Mouse (Mus musculus): Measurements from ENCODE around the gene Depp1. TPM values are rescaled to one million over a fixed set of nuclear protein-coding genes. Genes with fewer than 3 reads are reported as not detected.

Gene Depp1
- polyA plus RNA-seq, 1 experiment from 2014 or later = 11.1 TPM

DNA sequence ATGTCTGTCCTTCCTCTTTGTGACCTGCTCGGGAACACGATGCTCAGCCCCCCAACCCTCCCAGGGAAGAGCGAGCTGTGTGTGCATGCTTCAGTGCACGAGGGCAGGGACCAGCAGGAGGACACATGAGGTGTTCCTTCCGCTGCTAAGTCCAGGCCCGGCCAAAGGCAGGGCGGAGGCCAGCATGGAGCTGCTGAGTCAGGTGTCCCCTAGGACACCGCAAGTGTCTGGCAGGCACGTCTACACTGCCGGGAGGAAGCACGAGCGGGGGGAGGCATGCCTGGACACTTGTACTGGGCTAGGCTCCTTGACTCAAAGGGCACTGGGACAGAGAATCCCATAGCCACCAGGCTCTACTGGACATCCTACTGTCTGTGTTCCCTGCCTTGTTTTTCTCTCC, 2.6 kb upstream of the Depp1 start:
- ChIA-PET CTCF (interaction anchor here (1.7 kb wide), 1 partner anchor 16 kb away, joined by 4 read pairs; no protein-coding TSS in a partner anchor), POLR2A (no interaction called here)
- H3K27me3 ChIP-seq = no peaks in the 10 kb centered on the region
- no peak for ATAC-seq
- DNase-seq (ENCODE audit: low read depth, low spot score) = no peak
- TF ChIP-seq CTCF (IDR thresholded peaks at IDR 0.05) = no peak
- in situ Hi-C loops (cut with MboI; ENCODE audit: low pct_unique_long_range_greater_than_20kb) = no loop called here

- in situ Hi-C loops (cut with MboI; ENCODE audit: low pct_unique_long_range_greater_than_20kb) = loop anchor here (5.0 kb wide), 4 partner anchors 47 to 1177 kb away; no protein-coding TSS in a partner anchor
- POLR2A ChIA-PET = no interaction called here
- CTCF ChIA-PET = interaction anchor here (1.9 kb wide), 1 partner anchor 31 kb away, joined by 4 read pairs; no protein-coding TSS in a partner anchor
- no peaks in the 10 kb centered on the region for H3K27me3 ChIP-seq
- ATAC-seq (no peak), DNase-seq (ENCODE audit: low read depth, low spot score) (no peak)
- TF ChIP-seq CTCF (IDR thresholded peaks at IDR 0.05) = no peak
These were observed 598 bp upstream of the Depp1 start for GRCm38 (mm10) chr6:116649811-116650210.

DNA sequence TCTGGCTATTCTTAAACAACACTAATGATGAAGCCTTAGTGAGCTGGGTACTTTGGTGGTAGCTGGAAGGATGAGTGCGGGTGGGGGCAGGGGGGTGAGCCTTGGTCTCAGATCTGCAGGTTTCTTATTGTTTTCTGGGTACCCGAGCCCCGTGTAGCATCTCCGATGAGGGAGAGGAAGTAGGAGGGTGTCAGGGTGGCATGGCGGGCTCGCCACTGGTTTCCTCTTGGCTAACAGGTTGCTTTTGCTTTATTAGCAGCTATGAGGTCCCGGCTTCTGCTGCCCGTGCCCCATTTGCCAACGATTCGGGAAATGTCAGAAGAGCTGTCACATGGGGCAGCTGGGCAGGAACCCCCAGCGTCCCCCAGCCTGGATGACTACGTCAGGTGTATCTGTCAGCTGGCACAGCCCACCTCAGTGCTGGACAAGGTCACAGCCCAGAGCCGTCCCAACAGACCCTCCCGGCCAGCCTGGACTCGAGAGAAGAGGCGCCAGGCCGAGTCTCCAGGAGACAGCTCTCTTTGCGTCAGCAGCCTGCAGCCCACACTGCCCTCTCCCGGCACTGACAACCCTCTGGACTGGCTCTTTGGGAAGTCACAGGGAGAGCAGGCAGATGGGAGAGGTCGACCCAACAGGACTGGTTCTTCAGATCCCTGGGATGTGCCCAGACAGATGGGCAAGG, 1.2 kb downstream of the Depp1 start:
- DNase-seq (ENCODE audit: low read depth, low spot score) (no peak), ATAC-seq (no peak)
- in situ Hi-C loops (cut with MboI; ENCODE audit: low pct_unique_long_range_greater_than_20kb) = loop anchor here (5.0 kb wide), 4 partner anchors 46 to 1176 kb away; no protein-coding TSS in a partner anchor
- POLR2A ChIA-PET = interaction anchor here (1.5 kb wide), 1 partner anchor 45 kb away, joined by 4 read pairs; no protein-coding TSS in a partner anchor
- no peaks in the 10 kb centered on the region for H3K27me3 ChIP-seq
- no peak for TF ChIP-seq CTCF (IDR thresholded peaks at IDR 0.05)
- CTCF ChIA-PET = interaction anchor here (1.3 to 6.0 kb wide), 3 partner anchors 11 to 45 kb away, joined by 4 to 62 read pairs (median 13); no protein-coding TSS in a partner anchor

DNA sequence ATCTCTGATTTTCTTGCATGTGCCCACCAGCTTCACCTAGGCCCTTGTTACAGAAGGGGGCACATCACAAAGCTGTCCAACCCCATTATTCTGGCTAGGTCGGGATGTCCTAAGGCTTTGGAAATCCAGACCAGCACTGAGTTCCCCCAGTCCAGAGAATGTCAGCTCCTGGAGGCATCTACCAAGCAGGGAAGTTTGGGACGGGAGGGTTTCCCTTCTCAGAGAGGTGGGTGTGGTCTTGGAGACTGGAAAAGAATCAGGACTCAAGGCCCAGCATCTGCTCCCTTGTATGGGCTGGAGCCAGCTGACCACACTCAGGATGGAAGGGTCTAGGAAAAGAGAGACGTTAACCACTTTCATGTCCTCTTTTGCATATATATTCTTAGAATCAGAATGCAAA, 2.8 kb downstream of the Depp1 start:
- ATAC-seq (no peak), DNase-seq (ENCODE audit: low read depth, low spot score) (no peak)
- TF ChIP-seq CTCF (IDR thresholded peaks at IDR 0.05) = no peak
- in situ Hi-C loops (cut with MboI; ENCODE audit: low pct_unique_long_range_greater_than_20kb) = loop anchor here (5.0 kb wide), 4 partner anchors 44 to 1174 kb away; no protein-coding TSS in a partner anchor
- CTCF ChIA-PET = interaction anchor here (0.9 to 6.0 kb wide), 6 partner anchors 14 to 1175 kb away, joined by 3 to 62 read pairs (median 3); no protein-coding TSS in a partner anchor
- POLR2A ChIA-PET = no interaction called here
- no peaks in the 10 kb centered on the region for H3K27me3 ChIP-seq

- ATAC-seq (no peak), DNase-seq (ENCODE audit: low read depth, low spot score) (no peak)
- TF ChIP-seq CTCF (IDR thresholded peaks at IDR 0.05) = no peak
- CTCF ChIA-PET = interaction anchor here (0.7 to 6.0 kb wide), 13 partner anchors 8 to 1175 kb away, joined by 3 to 62 read pairs (median 3); no protein-coding TSS in a partner anchor
- POLR2A ChIA-PET = no interaction called here
- in situ Hi-C loops (cut with MboI; ENCODE audit: low pct_unique_long_range_greater_than_20kb) = loop anchor here (5.0 kb wide), 4 partner anchors 43 to 1173 kb away; no protein-coding TSS in a partner anchor
- H3K27me3 ChIP-seq = no peaks in the 10 kb centered on the region
These were observed 3.5 kb downstream of the Depp1 start for GRCm38 (mm10) chr6:116653684-116654454.

- no peak for ATAC-seq
- DNase-seq (ENCODE audit: low read depth, low spot score) = no peak
- in situ Hi-C loops (cut with MboI; ENCODE audit: low pct_unique_long_range_greater_than_20kb) = no loop called here
- POLR2A ChIA-PET = no interaction called here
- CTCF ChIA-PET = interaction anchor here (1.3 kb wide), 1 partner anchor 10 kb away, joined by 3 read pairs; no protein-coding TSS in a partner anchor
- H3K27me3 ChIP-seq = no peaks in the 10 kb centered on the region
- TF ChIP-seq CTCF (IDR thresholded peaks at IDR 0.05) = no peak
These were observed 13.0 kb downstream of the Depp1 start for GRCm38 (mm10) chr6:116663364-116663763.

GRCm38 (mm10) chr6:116664031-116664430, 13.6 kb downstream of the Depp1 start:
- ChIA-PET CTCF (interaction anchor here (1.0 kb wide), 1 partner anchor 29 kb away, joined by 3 read pairs; no protein-coding TSS in a partner anchor), POLR2A (no interaction called here)
- in situ Hi-C loops (cut with MboI; ENCODE audit: low pct_unique_long_range_greater_than_20kb) = no loop called here
- DNase-seq (ENCODE audit: low read depth, low spot score) (no peak), ATAC-seq (no peak)
- H3K27me3 ChIP-seq = no peaks in the 10 kb centered on the region
- no peak for TF ChIP-seq CTCF (IDR thresholded peaks at IDR 0.05)

DNA sequence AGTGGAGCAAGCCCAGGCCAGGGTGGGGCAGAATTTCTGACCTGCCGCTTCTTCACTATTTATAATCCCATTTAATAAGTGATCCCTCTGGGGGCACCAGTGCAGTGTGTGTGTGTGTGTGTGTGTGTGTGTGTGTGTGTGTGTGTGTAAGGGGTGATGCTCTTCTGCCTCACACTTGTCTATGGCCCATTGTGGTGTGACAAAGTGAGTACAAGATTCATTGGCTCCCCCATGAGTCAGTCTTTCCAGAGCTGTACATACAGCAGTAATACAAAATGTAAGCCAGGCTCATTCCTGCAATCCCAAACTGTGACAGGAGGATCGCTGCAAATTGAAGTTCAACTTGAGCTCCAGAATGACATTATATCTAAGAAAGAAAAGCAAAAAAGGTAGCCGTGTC, 14.4 kb downstream of the Depp1 start:
- POLR2A ChIA-PET = no interaction called here
- in situ Hi-C loops (cut with MboI; ENCODE audit: low pct_unique_long_range_greater_than_20kb) = no loop called here
- no peak for DNase-seq (ENCODE audit: low read depth, low spot score)
- H3K27me3 ChIP-seq = no peaks in the 10 kb centered on the region
- ATAC-seq = no peak
- CTCF ChIA-PET = interaction anchor here (1.0 kb wide), 1 partner anchor 28 kb away, joined by 3 read pairs; no protein-coding TSS in a partner anchor
- no peak for TF ChIP-seq CTCF (IDR thresholded peaks at IDR 0.05)

- CTCF ChIA-PET = interaction anchor here (1.3 kb wide), 1 partner anchor 15 kb away, joined by 3 read pairs; no protein-coding TSS in a partner anchor
- in situ Hi-C loops (cut with MboI; ENCODE audit: low pct_unique_long_range_greater_than_20kb) = no loop called here
- ATAC-seq = no peak
- no peak for TF ChIP-seq CTCF (IDR thresholded peaks at IDR 0.05)
- no peak for DNase-seq (ENCODE audit: low read depth, low spot score)
- POLR2A ChIA-PET = no interaction called here
- H3K27me3 ChIP-seq = no peaks in the 10 kb centered on the region
These were observed 15.8 kb downstream of the Depp1 start for GRCm38 (mm10) chr6:116666085-116666750.

- no peak for TF ChIP-seq CTCF (IDR thresholded peaks at IDR 0.05)
- ChIA-PET POLR2A (no interaction called here), CTCF (interaction anchor here (0.9 to 1.3 kb wide), 2 partner anchors 13 to 14 kb away, joined by 3 read pairs; no protein-coding TSS in a partner anchor)
- no peak for ATAC-seq
- in situ Hi-C loops (cut with MboI; ENCODE audit: low pct_unique_long_range_greater_than_20kb) = no loop called here
- no peak for DNase-seq (ENCODE audit: low read depth, low spot score)
- H3K27me3 ChIP-seq = no peaks in the 10 kb centered on the region
These were observed 16.5 kb downstream of the Depp1 start for GRCm38 (mm10) chr6:116666892-116667291.
